Mouse (Mus musculus): Measurements from ENCODE around the gene Gtse1. TPM values are rescaled to one million over a fixed set of nuclear protein-coding genes. Genes with fewer than 3 reads are reported as not detected.
"Not testable (repeated sequence)": the region's sequence is repeated elsewhere in the genome, so short reads cannot be mapped to it uniquely, and the experiment has no call there.

Gtse1 gene
- polyA plus RNA-seq, 2 experiments = 16.7 to 27.2 TPM

- Histone ChIP-seq H3K36me3 (ENCODE audit: control insufficient read depth, insufficient read depth, low read length) (0 out of 2 replicates have a peak, but pooled peaks cover 4% of the 10 kb centered on the region), H3K4me2 (replicated peaks; ENCODE audit: low read depth, low read length, severe bottlenecking) (no peak overlapping the region), H3K27ac (replicated peaks; ENCODE audit: low read depth, low read length) (no peak overlapping the region), H3K27me3 (ENCODE audit: control insufficient read depth, insufficient read depth, low read length) (no peaks in the 10 kb centered on the region), H3K9ac (ENCODE audit: low read depth, low read length, severe bottlenecking) (no peak overlapping the region), H3K9me3 (ENCODE audit: control insufficient read depth, low read length) (no peaks in the 10 kb centered on the region), H3K4me1 (ENCODE audit: control insufficient read depth, insufficient read depth, low read length) (no peaks in the 10 kb centered on the region), H3K4me3 (replicated peaks; ENCODE audit: low read length) (no peak overlapping the region)
- WGBS = 84% methylated on average over 5 of the region's 5 CpGs
- no peak for TF ChIP-seq POLR2A (IDR thresholded peaks at IDR 0.05; ENCODE audit: borderline replicate concordance, extremely low read depth, insufficient read depth, insufficient read length)
- ATAC-seq (ENCODE audit: low FRiP score, low read depth) (no peak), DNase-seq (ENCODE audit: low spot score) (no peak)
Observed at GRCm38 (mm10) chr15:85841796-85842360, 17.7 kb upstream of the Gtse1 start.

- H3K27ac ChIP-seq (replicated peaks; ENCODE audit: low read depth, low read length) = no peak overlapping the region
- DNase-seq (ENCODE audit: low spot score) = no peak
- H3K9ac ChIP-seq (ENCODE audit: low read depth, low read length, severe bottlenecking) = no peak overlapping the region
- no peak overlapping the region for H3K4me2 ChIP-seq (replicated peaks; ENCODE audit: low read depth, low read length, severe bottlenecking)
- H3K27me3 ChIP-seq (ENCODE audit: control insufficient read depth, insufficient read depth, low read length) = no peaks in the 10 kb centered on the region
- no peak for TF ChIP-seq POLR2A (IDR thresholded peaks at IDR 0.05; ENCODE audit: borderline replicate concordance, extremely low read depth, insufficient read depth, insufficient read length)
- no peaks in the 10 kb centered on the region for H3K4me1 ChIP-seq (ENCODE audit: control insufficient read depth, insufficient read depth, low read length)
- H3K36me3 ChIP-seq (ENCODE audit: control insufficient read depth, insufficient read depth, low read length) = 0 out of 2 replicates have a peak, but pooled peaks cover 4% of the 10 kb centered on the region
- ATAC-seq (ENCODE audit: low FRiP score, low read depth) = no peak
- H3K9me3 ChIP-seq (ENCODE audit: control insufficient read depth, low read length) = no peaks in the 10 kb centered on the region
- H3K4me3 ChIP-seq (replicated peaks; ENCODE audit: low read length) = no peak overlapping the region
Observed at GRCm38 (mm10) chr15:85845071-85845470, 14.5 kb upstream of the Gtse1 start.

- Histone ChIP-seq H3K27me3 (ENCODE audit: control insufficient read depth, insufficient read depth, low read length) (no peaks in the 10 kb centered on the region), H3K27ac (replicated peaks; ENCODE audit: low read depth, low read length) (no peak overlapping the region), H3K9ac (ENCODE audit: low read depth, low read length, severe bottlenecking) (no peak overlapping the region), H3K4me1 (ENCODE audit: control insufficient read depth, insufficient read depth, low read length) (no peaks in the 10 kb centered on the region), H3K4me3 (replicated peaks; ENCODE audit: low read length) (no peak overlapping the region), H3K36me3 (ENCODE audit: control insufficient read depth, insufficient read depth, low read length) (no peaks in the 10 kb centered on the region), H3K9me3 (ENCODE audit: control insufficient read depth, low read length) (no peaks in the 10 kb centered on the region), H3K4me2 (replicated peaks; ENCODE audit: low read depth, low read length, severe bottlenecking) (no peak overlapping the region)
- ATAC-seq (ENCODE audit: low FRiP score, low read depth) = no peak
- WGBS = 82% methylated on average over 12 of the region's 12 CpGs
- no peak for DNase-seq (ENCODE audit: low spot score)
- no peak for TF ChIP-seq POLR2A (IDR thresholded peaks at IDR 0.05; ENCODE audit: borderline replicate concordance, extremely low read depth, insufficient read depth, insufficient read length)
Observed at GRCm38 (mm10) chr15:85851656-85852392, 7.7 kb upstream of the Gtse1 start.

- peak; percentile 6 for DNase-seq (ENCODE audit: low spot score)
- Histone ChIP-seq H3K36me3 (ENCODE audit: control insufficient read depth, insufficient read depth, low read length) (peaks cover 25% of the 10 kb centered on the region), H3K4me3 (replicated peaks; ENCODE audit: low read length) (peak overlapping the region; percentile 74), H3K4me2 (replicated peaks; ENCODE audit: low read depth, low read length, severe bottlenecking) (peak overlapping the region; percentile 86), H3K9ac (ENCODE audit: low read depth, low read length, severe bottlenecking) (peak overlapping the region; percentile 73), H3K27me3 (ENCODE audit: control insufficient read depth, insufficient read depth, low read length) (no peaks in the 10 kb centered on the region), H3K27ac (replicated peaks; ENCODE audit: low read depth, low read length) (0 out of 2 replicates have a peak overlapping the region, but pooled peaks have one; percentile 33), H3K9me3 (ENCODE audit: control insufficient read depth, low read length) (no peaks in the 10 kb centered on the region), H3K4me1 (ENCODE audit: control insufficient read depth, insufficient read depth, low read length) (peaks cover 18% of the 10 kb centered on the region)
- no peak for TF ChIP-seq POLR2A (IDR thresholded peaks at IDR 0.05; ENCODE audit: borderline replicate concordance, extremely low read depth, insufficient read depth, insufficient read length)
- ATAC-seq (ENCODE audit: low FRiP score, low read depth) = peak; percentile 2; the same call in 1 of the 2 replicates
- 10% methylated on average over 15 of the region's 15 CpGs for WGBS
Observed at GRCm38 (mm10) chr15:85858980-85859489, 510 bp upstream of the Gtse1 start.

- 89% methylated on average over 7 of the region's 7 CpGs for WGBS
Observed at GRCm38 (mm10) chr15:85865913-85866312, 6.4 kb downstream of the Gtse1 start.

More at GRCm38 (mm10) chr15:85865913-85866312, 6.4 kb downstream of the Gtse1 start:
- H3K27me3 ChIP-seq (ENCODE audit: control insufficient read depth, insufficient read depth, low read length); DNase-seq (ENCODE audit: low spot score); H3K4me3 ChIP-seq (replicated peaks; ENCODE audit: low read length); H3K9ac ChIP-seq (ENCODE audit: low read depth, low read length, severe bottlenecking); ATAC-seq (ENCODE audit: low FRiP score, low read depth); H3K4me1 ChIP-seq (ENCODE audit: control insufficient read depth, insufficient read depth, low read length); H3K9me3 ChIP-seq (ENCODE audit: control insufficient read depth, low read length); H3K4me2 ChIP-seq (replicated peaks; ENCODE audit: low read depth, low read length, severe bottlenecking); H3K27ac ChIP-seq (replicated peaks; ENCODE audit: low read depth, low read length): not testable (repeated sequence)
- peaks cover 75% of the 10 kb centered on the region for H3K36me3 ChIP-seq (ENCODE audit: control insufficient read depth, insufficient read depth, low read length)
